ENCODE assay signal across 12 mouse cellular contexts in genomic region chr19:27031030-27031700, GRCm38 (mm10).
DNase-seq lines count a peak whose midpoint lies in the region; ATAC-seq lines count a peak whose summit lies in the region.
"Had no signal": no experiment of that assay in that cellular context is flagged by ENCODE, and none has a peak within 500 bp of the region (broad histone marks: within the 10 kb centered on the region; RNA-seq: fewer than 3 reads in every experiment).

No protein-coding gene starts in this region.

- no peak for DNase-seq in hindbrain, embryonic 10.5 days (ENCODE audit: low spot score)
- DNase-seq in Muller cell, postnatal 12 days (ENCODE audit: inconsistent ontology term): peak; percentile 81
- peak; percentile 14 for DNase-seq in brain, embryonic 18.5 days (ENCODE audit: low read depth, low spot score)
- DNase-seq in kidney, postnatal 10 days: peak; percentile 52
- no peak for DNase-seq in spleen, postnatal 10 days (ENCODE audit: low spot score in 2 of 2)
- DNase-seq: heart, adult 11 months; lung, postnatal 14 days; thymus, postnatal 14 days had no signal

- peak overlapping the region; percentile 16 for H3K4me2 ChIP-seq in hindbrain, embryonic 15.5 days
- H3K4me2 ChIP-seq: liver, embryonic 11.5 days had no signal

- no peaks in the 10 kb centered on the region for H3K36me3 ChIP-seq in hindbrain, embryonic 15.5 days
- no peaks in the 10 kb centered on the region for H3K36me3 ChIP-seq in hindbrain, embryonic 10.5 days

- peak; percentile 23; the same call in 1 of the 2 replicates for ATAC-seq in hindbrain, embryonic 15.5 days (ENCODE audit: low FRiP score, low read depth)
- ATAC-seq in frontal cortex, adult (ENCODE audit: low TSS enrichment): no peak; the same call in none of the 2 replicates

- WGBS in hindbrain, embryonic 15.5 days: 42% methylated on average over 7 of the region's 7 CpGs
- 80% methylated on average over 7 of the region's 7 CpGs for WGBS in hindbrain, embryonic 10.5 days

- H3K4me3 ChIP-seq in hindbrain, embryonic 15.5 days: no peak overlapping the region
- no peak overlapping the region for H3K4me3 ChIP-seq in hindbrain, embryonic 10.5 days
- H3K4me3 ChIP-seq: left cerebral cortex, adult 2 months had no signal

- no peaks in the 10 kb centered on the region for H3K9me3 ChIP-seq in hindbrain, embryonic 15.5 days
- H3K9me3 ChIP-seq in hindbrain, embryonic 10.5 days: no peaks in the 10 kb centered on the region

- peaks cover 10% of the 10 kb centered on the region; the same call in 1 of the 2 replicates for H3K4me1 ChIP-seq in hindbrain, embryonic 15.5 days (replicated peaks)
- peaks cover 9% of the 10 kb centered on the region; the same call in 1 of the 2 replicates for H3K4me1 ChIP-seq in hindbrain, embryonic 10.5 days (replicated peaks)

- no peaks in the 10 kb centered on the region for H3K27me3 ChIP-seq in hindbrain, embryonic 15.5 days
- no peaks in the 10 kb centered on the region for H3K27me3 ChIP-seq in hindbrain, embryonic 10.5 days (ENCODE audit: insufficient read depth, poor library complexity, severe bottlenecking)

- H3K9ac ChIP-seq in hindbrain, embryonic 15.5 days: no peak overlapping the region

- H3K27ac ChIP-seq in hindbrain, embryonic 15.5 days (replicated peaks): peak overlapping the region; percentile 0; the same call in 1 of the 2 replicates
- no peak overlapping the region for H3K27ac ChIP-seq in hindbrain, embryonic 10.5 days
- H3K27ac ChIP-seq: left cerebral cortex, adult 2 months had no signal

Comparison
In these comparisons a context has a peak if more than half of its experiments do, and no peak if none do; other contexts are left out.
1. DNase-seq: peak in Muller cell, postnatal 12 days (single experiment), brain, embryonic 18.5 days (single experiment) and kidney, postnatal 10 days (single experiment); none in hindbrain, embryonic 10.5 days (single experiment) and spleen, postnatal 10 days (0 of 2).